Mouse (Mus musculus): ENCODE results near the gene Gatd1. TPM values are rescaled to one million over a fixed set of nuclear protein-coding genes. Genes with fewer than 3 reads are reported as not detected.

The Gatd1 gene
- polyA plus RNA-seq, 1 experiment from 2014 or later, result 50.8 TPM

- no peaks in the 10 kb centered on the region for H3K36me3 ChIP-seq (replicated peaks)
- no peak for DNase-seq (ENCODE audit: low spot score)
- H3K27ac ChIP-seq (replicated peaks), result no peak overlapping the region
- H3K27me3 ChIP-seq (replicated peaks; ENCODE audit: low read depth, poor library complexity, severe bottlenecking), result peaks cover 46% of the 10 kb centered on the region
- H3K4me1 ChIP-seq, result peaks cover 9% of the 10 kb centered on the region; the same call in 1 of the 2 replicates
- no peaks in the 10 kb centered on the region for H3K9me3 ChIP-seq
- WGBS, result 75% methylated on average over 2 of the region's 2 CpGs
- no peak overlapping the region for H3K4me3 ChIP-seq
These were observed 50.2 kb downstream of the Gatd1 start for GRCm38 (mm10) chr7:141363752-141364125.

- H3K36me3 ChIP-seq (replicated peaks), result no peaks in the 10 kb centered on the region
- H3K9me3 ChIP-seq, result no peaks in the 10 kb centered on the region
- H3K4me1 ChIP-seq, result peaks cover 9% of the 10 kb centered on the region; the same call in 1 of the 2 replicates
- H3K4me3 ChIP-seq, result no peak overlapping the region
- H3K27me3 ChIP-seq (replicated peaks; ENCODE audit: low read depth, poor library complexity, severe bottlenecking), result peaks cover 46% of the 10 kb centered on the region
- 57% methylated on average over 4 of the region's 4 CpGs for WGBS
- no peak overlapping the region for H3K27ac ChIP-seq (replicated peaks)
- peak; percentile 65 for DNase-seq (ENCODE audit: low spot score)
These were observed 50.7 kb downstream of the Gatd1 start for GRCm38 (mm10) chr7:141363106-141363751.

GRCm38 (mm10) chr7:141361510-141361909 is 52.4 kb downstream of the Gatd1 start:
- no peak for DNase-seq (ENCODE audit: low spot score)
- Histone ChIP-seq H3K4me1 (peaks cover 9% of the 10 kb centered on the region; the same call in 1 of the 2 replicates), H3K4me3 (no peak overlapping the region), H3K27me3 (replicated peaks; ENCODE audit: low read depth, poor library complexity, severe bottlenecking) (peaks cover 59% of the 10 kb centered on the region), H3K36me3 (replicated peaks) (no peaks in the 10 kb centered on the region), H3K27ac (replicated peaks) (no peak overlapping the region), H3K9me3 (no peaks in the 10 kb centered on the region)
- 12% methylated on average over 24 of the region's 24 CpGs for WGBS

Other genes with a start within 250 kb of the Gatd1 start
- 77.9 and 79.7 TPM in 2 replicates for gene Rnh1, start 241.3 kb downstream of the Gatd1 start, polyA plus RNA-seq (2016; fragmentation: Nextera tagmentation; extraction: Ambion mirVana)
- gene Hras, start 220.1 kb downstream of the Gatd1 start, polyA plus RNA-seq (2016; fragmentation: Nextera tagmentation; extraction: Ambion mirVana), result 94.3 and 94.9 TPM in 2 replicates
- gene Lrrc56, start 220.0 kb downstream of the Gatd1 start, polyA plus RNA-seq (2016; fragmentation: Nextera tagmentation; extraction: Ambion mirVana), result 15.1 and 18.1 TPM in 2 replicates
- 4.9 and 5.3 TPM in 2 replicates for gene Lmntd2, start 200.1 kb downstream of the Gatd1 start, polyA plus RNA-seq (2016; fragmentation: Nextera tagmentation; extraction: Ambion mirVana)
- gene Rassf7, start 198.3 kb downstream of the Gatd1 start, polyA plus RNA-seq (2016; fragmentation: Nextera tagmentation; extraction: Ambion mirVana), result 54.5 and 56.0 TPM in 2 replicates
- gene Phrf1, start 185.4 kb downstream of the Gatd1 start, polyA plus RNA-seq (2016; fragmentation: Nextera tagmentation; extraction: Ambion mirVana), result 114 and 124 TPM in 2 replicates
- 0.34 TPM in 2 replicates for gene Irf7, start 147.7 kb downstream of the Gatd1 start, polyA plus RNA-seq (2016; fragmentation: Nextera tagmentation; extraction: Ambion mirVana)
- gene Cdhr5, start 137.3 kb downstream of the Gatd1 start, polyA plus RNA-seq (2016; fragmentation: Nextera tagmentation; extraction: Ambion mirVana), result 0.10 and 0.17 TPM in 2 replicates
- gene Sct, start 135.0 kb downstream of the Gatd1 start, polyA plus RNA-seq (2016; fragmentation: Nextera tagmentation; extraction: Ambion mirVana), result 8.8 and 9.6 TPM in 2 replicates
- gene Drd4, start 122.1 kb downstream of the Gatd1 start, polyA plus RNA-seq (2016; fragmentation: Nextera tagmentation; extraction: Ambion mirVana), result 0.60 and 0.86 TPM in 2 replicates
- 57.9 and 65.0 TPM in 2 replicates for gene Deaf1, start 86.4 kb downstream of the Gatd1 start, polyA plus RNA-seq (2016; fragmentation: Nextera tagmentation; extraction: Ambion mirVana)
- 44.9 and 49.0 TPM in 2 replicates for gene Tmem80, start 86.4 kb downstream of the Gatd1 start, polyA plus RNA-seq (2016; fragmentation: Nextera tagmentation; extraction: Ambion mirVana)
- 12.1 and 13.0 TPM in 2 replicates for gene Eps8l2, start 75.3 kb downstream of the Gatd1 start, polyA plus RNA-seq (2016; fragmentation: Nextera tagmentation; extraction: Ambion mirVana)
- gene Taldo1, start 21.9 kb downstream of the Gatd1 start, polyA plus RNA-seq (2016; fragmentation: Nextera tagmentation; extraction: Ambion mirVana), result 297 and 299 TPM in 2 replicates
- gene Cend1, start 15.4 kb upstream of the Gatd1 start, polyA plus RNA-seq (2016; fragmentation: Nextera tagmentation; extraction: Ambion mirVana), result 7.7 and 8.4 TPM in 2 replicates
- gene Slc25a22, start 23.8 kb upstream of the Gatd1 start, polyA plus RNA-seq (2016; fragmentation: Nextera tagmentation; extraction: Ambion mirVana), result 49.3 and 52.2 TPM in 2 replicates
- gene Pidd1, start 29.9 kb upstream of the Gatd1 start, polyA plus RNA-seq (2016; fragmentation: Nextera tagmentation; extraction: Ambion mirVana), result 24.9 and 26.0 TPM in 2 replicates
- gene Rplp2, start 33.2 kb upstream of the Gatd1 start, polyA plus RNA-seq (2016; fragmentation: Nextera tagmentation; extraction: Ambion mirVana), result 1,198 and 1,200 TPM in 2 replicates
- 13.2 and 14.3 TPM in 2 replicates for gene Pnpla2, start 41.1 kb upstream of the Gatd1 start, polyA plus RNA-seq (2016; fragmentation: Nextera tagmentation; extraction: Ambion mirVana)
- 6.6 and 8.3 TPM in 2 replicates for gene Cracr2b, start 47.0 kb upstream of the Gatd1 start, polyA plus RNA-seq (2016; fragmentation: Nextera tagmentation; extraction: Ambion mirVana)
- gene Cd151, start 53.3 kb upstream of the Gatd1 start, polyA plus RNA-seq (2016; fragmentation: Nextera tagmentation; extraction: Ambion mirVana), result 20.6 and 22.4 TPM in 2 replicates
- 84.0 and 86.0 TPM in 2 replicates for gene Polr2l, start 61.0 kb upstream of the Gatd1 start, polyA plus RNA-seq (2016; fragmentation: Nextera tagmentation; extraction: Ambion mirVana)
- 32.6 and 34.2 TPM in 2 replicates for gene Tspan4, start 61.1 kb upstream of the Gatd1 start, polyA plus RNA-seq (2016; fragmentation: Nextera tagmentation; extraction: Ambion mirVana)
- 23.8 and 24.3 TPM in 2 replicates for gene Chid1, start 125.7 kb upstream of the Gatd1 start, polyA plus RNA-seq (2016; fragmentation: Nextera tagmentation; extraction: Ambion mirVana)
- gene Ap2a2, start 148.0 kb upstream of the Gatd1 start, polyA plus RNA-seq (2016; fragmentation: Nextera tagmentation; extraction: Ambion mirVana), result 98.1 and 99.2 TPM in 2 replicates
- gene Muc6, start 241.2 kb upstream of the Gatd1 start, polyA plus RNA-seq (2016; fragmentation: Nextera tagmentation; extraction: Ambion mirVana), result 0.11 and 0.14 TPM in 2 replicates

Data from embryonic facial prominence, embryonic 10.5 days (tissue).